Mouse (Mus musculus) gastrocnemius, postnatal 10 days (tissue): ENCODE measurements at regions not wholly inside any gene's neighbourhood (a gene's known extent, or its start where the extent isn't known, plus 50 kb on each side); places are given as distances from the start of the nearest gene placed in this dataset.
A peak's percentile ranks its signal among the peaks of the same experiment; 100 is the strongest.

Source experiments
- DNase-seq: peaks from one replicate; pipeline ENCODE4 v3.0.0; 2021; ENCODE audit warnings: mixed read lengths

GRCm38 (mm10) chr16:78490245-78490644 is 86.3 kb downstream of the D16Ertd472e start:
- DNase-seq = no peak

- no peak for DNase-seq
Observed at GRCm38 (mm10) chr16:78489604-78490003, 86.9 kb downstream of the D16Ertd472e start.

- DNase-seq = no peak
Observed at GRCm38 (mm10) chr16:78486531-78486930, 90.0 kb downstream of the D16Ertd472e start.

GRCm38 (mm10) chr16:78484319-78484718 is 92.2 kb downstream of the D16Ertd472e start:
- DNase-seq = no peak

GRCm38 (mm10) chr16:78481571-78481970 is 94.9 kb downstream of the D16Ertd472e start:
- no peak for DNase-seq

- DNase-seq = peak; percentile 16
Observed at GRCm38 (mm10) chr16:78481065-78481464, 95.4 kb downstream of the D16Ertd472e start.

- DNase-seq = no peak
Observed at GRCm38 (mm10) chr16:78480261-78480660, 96.2 kb downstream of the D16Ertd472e start.

GRCm38 (mm10) chr16:78473456-78473855 is 96.5 kb upstream of the Btg3 start:
- no peak for DNase-seq

- DNase-seq = no peak
Observed at GRCm38 (mm10) chr16:78459996-78460395, 83.0 kb upstream of the Btg3 start.

GRCm38 (mm10) chr16:78457731-78458151 is 80.7 kb upstream of the Btg3 start:
- DNase-seq = no peak

- no peak for DNase-seq
Observed at GRCm38 (mm10) chr16:78456345-78456744, 79.4 kb upstream of the Btg3 start.

GRCm38 (mm10) chr16:78454509-78454908 is 77.5 kb upstream of the Btg3 start:
- DNase-seq = no peak

GRCm38 (mm10) chr16:78452303-78452702 is 75.3 kb upstream of the Btg3 start:
- peak; percentile 34 for DNase-seq

- DNase-seq = no peak
Observed at GRCm38 (mm10) chr16:78451750-78452149, 74.8 kb upstream of the Btg3 start.

GRCm38 (mm10) chr16:78451251-78451650 is 74.3 kb upstream of the Btg3 start:
- no peak for DNase-seq

- no peak for DNase-seq
Observed at GRCm38 (mm10) chr16:78449231-78449630, 72.2 kb upstream of the Btg3 start.

- DNase-seq = no peak
Observed at GRCm38 (mm10) chr16:78443262-78443661, 66.3 kb upstream of the Btg3 start.

GRCm38 (mm10) chr16:78442830-78443229 is 65.8 kb upstream of the Btg3 start:
- DNase-seq = no peak

- no peak for DNase-seq
Observed at GRCm38 (mm10) chr16:78441961-78442360, 65.0 kb upstream of the Btg3 start.

GRCm38 (mm10) chr16:78435707-78436106 is 58.7 kb upstream of the Btg3 start:
- DNase-seq = no peak

- peak; percentile 17 for DNase-seq
Observed at GRCm38 (mm10) chr16:78427470-78428041, 50.6 kb upstream of the Btg3 start.
